Mouse (Mus musculus) ES-E14 (cell line): ENCODE measurements around the gene Ppil4.

Experiments used
- CHD2 ChIP-seq: IDR thresholded peaks from 2 replicates; pipeline ENCODE4 v1.6.1; 2014; ENCODE audit warnings: mild to moderate bottlenecking, low read depth, low read length, inconsistent platforms
- MAFK ChIP-seq: IDR thresholded peaks from 2 replicates; pipeline ENCODE4 v1.6.1; 2014; ENCODE audit warnings: mild to moderate bottlenecking, low read depth, low read length, inconsistent platforms; ENCODE audit not compliant: insufficient read depth

GRCm38 (mm10) chr10:7748752-7749151, 43.9 kb upstream of the Ppil4 start:
- no peak for TF ChIP-seq CHD2
- TF ChIP-seq MAFK, result no peak
